In genomic region chr16:30069580-30069949, GRCm38 (mm10) we compare ENCODE assay signal across 8 mouse cellular contexts. TPM values are rescaled to one million over a fixed set of nuclear protein-coding genes. Genes with fewer than 3 reads are reported as not detected.
DNase-seq lines count a peak whose midpoint lies in the region; ATAC-seq lines count a peak whose summit lies in the region.

No protein-coding gene starts in this region.

- no peaks in the 10 kb centered on the region for H3K27me3 ChIP-seq in embryonic facial prominence, embryonic 12.5 days
- peaks cover 85% of the 10 kb centered on the region for H3K27me3 ChIP-seq in hindbrain, embryonic 13.5 days
- peaks cover 65% of the 10 kb centered on the region for H3K27me3 ChIP-seq in liver, embryonic 16.5 days (ENCODE audit: control insufficient read depth, insufficient read depth, low read depth, low read length)

- H3K4me2 ChIP-seq in embryonic facial prominence, embryonic 12.5 days (replicated peaks), result peak overlapping the region; percentile 69
- peak overlapping the region; percentile 81 for H3K4me2 ChIP-seq in hindbrain, embryonic 13.5 days
- H3K4me2 ChIP-seq in liver, embryonic 16.5 days (ENCODE audit: low read depth, low read length), result peak overlapping the region; percentile 65

- H3K9me3 ChIP-seq in embryonic facial prominence, embryonic 12.5 days, result no peaks in the 10 kb centered on the region
- H3K9me3 ChIP-seq in hindbrain, embryonic 13.5 days, result no peaks in the 10 kb centered on the region
- no peaks in the 10 kb centered on the region for H3K9me3 ChIP-seq in liver, embryonic 16.5 days (replicated peaks; ENCODE audit: control insufficient read depth, low read length)

- peak overlapping the region; percentile 97 for H3K27ac ChIP-seq in embryonic facial prominence, embryonic 12.5 days
- H3K27ac ChIP-seq in hindbrain, embryonic 13.5 days, result peak overlapping the region; percentile 79; the same call in 1 of the 2 replicates
- H3K27ac ChIP-seq in liver, embryonic 16.5 days (ENCODE audit: low read length), result peak overlapping the region; percentile 87

- H3K9ac ChIP-seq in embryonic facial prominence, embryonic 12.5 days, result peak overlapping the region; percentile 63
- H3K9ac ChIP-seq in hindbrain, embryonic 13.5 days, result peak overlapping the region; percentile 75; the same call in 1 of the 2 replicates
- peak overlapping the region; percentile 54 for H3K9ac ChIP-seq in liver, embryonic 16.5 days (ENCODE audit: low read depth, low read length)

- WGBS in embryonic facial prominence, embryonic 12.5 days, result under 1% methylated on average over 4 of the region's 4 CpGs
- 2% methylated on average over 4 of the region's 4 CpGs for WGBS in hindbrain, embryonic 13.5 days
- WGBS in liver, embryonic 16.5 days (ENCODE audit: insufficient replicate concordance), result 4% methylated on average over 4 of the region's 4 CpGs

- no peaks in the 10 kb centered on the region for H3K36me3 ChIP-seq in embryonic facial prominence, embryonic 12.5 days
- no peaks in the 10 kb centered on the region for H3K36me3 ChIP-seq in hindbrain, embryonic 13.5 days
- no peaks in the 10 kb centered on the region for H3K36me3 ChIP-seq in liver, embryonic 16.5 days (ENCODE audit: control insufficient read depth, insufficient read depth)

- peak overlapping the region; percentile 38 for H3K4me3 ChIP-seq in embryonic facial prominence, embryonic 12.5 days
- peak overlapping the region; percentile 48 for H3K4me3 ChIP-seq in hindbrain, embryonic 13.5 days
- peak overlapping the region; percentile 57 for H3K4me3 ChIP-seq in liver, embryonic 16.5 days (ENCODE audit: low read depth, low read length)

- peaks cover 29% of the 10 kb centered on the region for H3K4me1 ChIP-seq in embryonic facial prominence, embryonic 12.5 days
- peaks cover 50% of the 10 kb centered on the region for H3K4me1 ChIP-seq in hindbrain, embryonic 13.5 days (replicated peaks)
- peaks cover 8% of the 10 kb centered on the region for H3K4me1 ChIP-seq in liver, embryonic 16.5 days (ENCODE audit: control insufficient read depth, low read depth, low read length)

- peak; percentile 67 for DNase-seq in adrenal gland, adult 2 months
- no peak for DNase-seq in adrenal gland, postnatal 4 days (ENCODE audit: low spot score in 2 of 2)
- DNase-seq in 3T3-L1 (ENCODE audit: low read depth, low spot score), result peak; percentile 94
- peak; percentile 65 for DNase-seq in yolk sac, embryonic 10.5 days (ENCODE audit: low spot score)
- DNase-seq in gastrocnemius, postnatal 25 days, result no peak

- no peak for ATAC-seq in embryonic facial prominence, embryonic 12.5 days (ENCODE audit: insufficient number of reproducible peaks, insufficient read depth, low FRiP score, low TSS enrichment)
- 0 out of 2 replicates have a peak, but pooled peaks have one; percentile 14 for ATAC-seq in hindbrain, embryonic 13.5 days (ENCODE audit: low FRiP score)
- ATAC-seq in liver, embryonic 16.5 days (ENCODE audit: low read depth), result no peak

RNA-seq across cellular contexts. Expression of gene Hes1, which starts 5.4 kb away (rescaled TPM):
- total RNA-seq in adrenal gland, adult 2 months (2021), result 10 to 100 TPM; 13.3 to 40.9 TPM
- 199 and 336 TPM in 2 replicates for polyA plus RNA-seq in adrenal gland, adult 2 months (2012; rRNA removed)
- total RNA-seq in adrenal gland, postnatal 4 days (2021), result 10 to 100 TPM; 31.4 to 39.1 TPM
- polyA plus RNA-seq in embryonic facial prominence, embryonic 12.5 days (2016; fragmentation: Nextera tagmentation; extraction: Ambion mirVana), result 64.0 and 65.2 TPM in 2 replicates
- polyA plus RNA-seq in hindbrain, embryonic 13.5 days (2015; fragmentation: Nextera tagmentation; extraction: Ambion mirVana), result 14.6 and 19.1 TPM in 2 replicates
- polyA plus RNA-seq in liver, embryonic 16.5 days (2015; fragmentation: Nextera tagmentation; extraction: Ambion mirVana), result 4.6 and 4.7 TPM in 2 replicates
- 10 to 100 TPM in 1 of 2 experiments, 1 to 10 TPM in 1; 9.2 to 12.5 TPM for total RNA-seq in gastrocnemius, postnatal 25 days (2021)

Comparison
In these comparisons a context has a peak if more than half of its experiments do, and no peak if none do; other contexts are left out.
1. DNase-seq: peak in adrenal gland, adult 2 months (single experiment), 3T3-L1 (single experiment) and yolk sac, embryonic 10.5 days (single experiment); none in adrenal gland, postnatal 4 days (0 of 2) and gastrocnemius, postnatal 25 days (single experiment).
2. Peak in every context shown above with its lines, with median percentiles within 50 percentile points of each other: H3K27ac ChIP-seq, H3K4me2 ChIP-seq, H3K4me3 ChIP-seq and H3K9ac ChIP-seq.